Mouse (Mus musculus) thymus, adult 18-20 months (tissue): ENCODE data around the gene Cit.

Source experiments
- DNase-seq, 2 experiments: peaks; one replicate each; pipeline ENCODE4 v3.0.0; 2022; ENCODE audit warnings: mixed read lengths in 2 of 2

Cit gene

DNA sequence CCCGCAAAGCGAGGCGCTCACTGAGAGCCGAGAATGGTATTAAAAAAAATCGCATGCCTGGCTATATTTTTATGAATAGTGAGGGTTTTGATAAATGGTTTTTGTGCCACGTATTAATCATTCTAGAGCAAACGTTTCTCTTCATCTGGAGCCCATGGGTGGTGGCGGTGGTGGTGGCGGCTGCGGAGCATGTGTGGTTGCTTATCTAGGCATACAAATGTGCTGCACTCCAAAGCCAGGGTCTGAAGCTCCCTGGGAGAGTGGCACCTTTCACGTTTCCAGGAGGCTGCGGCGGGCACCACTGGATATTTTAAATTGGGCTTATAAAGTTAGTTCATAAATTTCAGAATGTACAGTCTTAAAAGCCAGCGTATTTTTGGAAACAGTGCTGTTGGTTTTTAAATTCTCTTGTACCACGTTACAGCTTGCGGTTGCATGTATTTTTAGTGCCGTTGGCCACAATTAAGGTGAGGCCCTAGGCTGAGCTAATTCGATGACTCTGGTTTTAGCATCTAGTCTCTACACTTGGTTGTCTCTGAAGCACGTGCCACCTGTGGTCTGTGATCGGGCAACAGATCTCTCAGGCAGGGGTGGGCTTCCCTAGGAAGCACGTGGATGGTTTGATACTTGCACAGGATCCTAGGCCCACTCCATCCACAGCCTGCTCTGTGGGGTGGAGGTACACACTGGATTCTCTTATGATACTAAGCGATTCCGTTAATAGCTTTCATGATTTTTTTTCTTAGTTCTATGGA is 73.7 kb downstream of the Cit start:
- DNase-seq, result no peak

DNA sequence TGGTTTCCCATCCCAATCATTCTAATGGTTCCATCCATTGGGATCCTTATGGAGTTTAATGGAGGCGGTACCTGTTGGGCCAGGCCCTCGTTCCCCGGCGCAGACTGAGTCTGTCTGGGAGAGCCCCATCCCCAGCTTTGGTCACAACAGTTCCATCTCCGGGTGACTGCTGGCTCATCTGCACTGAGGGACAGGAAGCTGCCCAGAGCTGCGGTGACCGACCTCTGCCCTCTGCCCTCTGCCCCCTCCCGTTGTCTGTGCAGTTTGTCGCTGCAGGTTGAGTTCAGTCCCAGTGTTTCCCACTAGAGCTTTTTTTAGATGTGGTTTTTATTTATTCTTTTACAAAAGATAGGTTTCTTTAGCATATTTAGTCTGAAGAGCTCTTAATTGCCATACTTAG is 76.9 kb downstream of the Cit start:
- no peak for DNase-seq

DNA sequence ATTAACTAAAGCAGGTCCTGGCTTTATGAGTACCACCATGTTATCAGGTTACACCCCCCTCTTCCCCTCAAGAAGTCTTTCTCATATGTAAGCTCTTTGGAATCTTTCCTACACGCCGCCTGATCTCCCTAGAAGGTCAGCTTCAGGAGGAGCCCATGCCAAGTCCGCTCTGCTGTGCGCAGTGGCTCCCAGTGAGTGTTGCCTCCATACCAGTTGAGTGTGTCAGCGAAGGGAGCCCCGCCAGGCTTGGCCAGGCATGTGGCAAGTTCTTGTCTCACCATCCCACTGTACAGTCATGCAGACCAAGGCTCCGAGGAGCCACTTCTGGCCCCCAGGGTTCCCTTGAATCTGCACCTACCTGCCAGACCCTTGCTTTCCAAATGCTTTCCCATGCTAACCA is 79.9 kb downstream of the Cit start:
- no peak for DNase-seq

DNA sequence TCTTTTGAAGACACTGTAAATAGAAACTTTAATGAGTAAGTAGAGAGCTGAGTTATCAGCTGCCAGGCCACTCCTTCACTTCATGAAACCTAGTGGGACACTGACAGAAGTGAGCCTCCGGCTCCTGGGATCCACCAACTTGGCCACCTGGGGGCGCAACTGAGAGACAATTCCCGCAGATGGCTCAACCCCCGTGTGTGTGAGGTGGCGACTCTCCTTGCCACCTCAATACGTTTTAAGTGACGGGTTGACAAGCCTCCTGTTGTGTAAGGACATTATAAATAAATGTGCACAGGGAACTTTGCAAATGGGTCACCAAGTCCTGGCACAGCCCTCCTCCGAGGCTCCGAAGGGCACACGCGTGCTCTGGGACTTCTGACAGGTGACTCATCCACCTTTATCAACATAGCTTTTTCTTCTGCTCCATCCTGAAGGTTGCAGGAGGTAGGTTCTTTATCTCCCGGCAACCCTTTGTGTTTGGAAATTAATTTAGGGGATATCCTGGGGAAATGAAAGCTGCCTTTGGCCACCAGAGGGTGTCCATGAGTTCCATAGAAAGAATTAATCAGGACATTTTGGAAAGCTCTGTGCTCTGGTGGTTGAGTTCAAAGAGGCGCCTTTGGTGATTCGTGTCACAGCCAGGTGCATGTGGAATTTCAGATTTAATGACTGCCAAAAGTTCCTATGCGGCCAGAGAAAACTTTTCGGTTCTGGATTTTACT is 83.9 kb downstream of the Cit start:
- DNase-seq, result no peak

DNA sequence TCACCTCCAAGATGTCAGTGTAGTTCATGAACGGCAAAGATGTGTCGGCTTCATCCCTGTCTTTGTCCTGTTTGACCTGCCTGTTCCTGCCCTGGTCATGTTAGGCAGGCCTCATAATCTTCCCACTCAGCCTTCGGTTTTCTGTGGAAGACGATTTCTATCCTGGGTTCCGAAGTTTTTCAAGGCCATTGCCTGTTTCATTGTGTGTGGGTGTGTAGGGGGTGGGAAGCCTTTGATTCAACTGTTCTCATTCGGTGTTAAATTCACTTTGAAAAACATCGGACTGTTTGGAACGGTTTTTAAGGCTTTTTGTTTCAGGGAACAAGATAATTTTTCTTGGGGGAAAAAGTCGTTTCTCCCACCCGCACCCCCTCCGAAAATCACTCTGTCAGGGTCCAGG is 87.2 kb downstream of the Cit start:
- DNase-seq, result no peak

DNA sequence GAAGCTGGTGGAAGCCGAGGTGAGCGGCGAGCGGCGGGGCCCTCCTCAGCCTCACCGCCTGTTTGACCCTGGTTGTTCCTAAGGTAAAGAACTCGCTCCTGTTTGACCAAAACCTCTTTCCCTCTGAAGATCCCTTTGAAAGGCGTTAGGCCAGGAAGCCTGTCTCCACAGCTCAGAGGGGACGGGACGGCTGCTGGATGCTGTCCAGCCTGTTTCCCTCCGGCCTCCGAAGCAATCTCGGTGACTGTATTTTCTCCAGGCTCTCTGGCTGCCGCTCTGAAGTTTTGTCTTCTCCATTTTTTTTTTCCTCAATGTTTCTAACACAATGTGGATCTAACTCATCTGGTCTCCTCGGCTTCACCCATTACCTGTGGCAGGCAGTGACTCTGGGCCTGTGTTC is 91.8 kb downstream of the Cit start:
- no peak for DNase-seq

DNA sequence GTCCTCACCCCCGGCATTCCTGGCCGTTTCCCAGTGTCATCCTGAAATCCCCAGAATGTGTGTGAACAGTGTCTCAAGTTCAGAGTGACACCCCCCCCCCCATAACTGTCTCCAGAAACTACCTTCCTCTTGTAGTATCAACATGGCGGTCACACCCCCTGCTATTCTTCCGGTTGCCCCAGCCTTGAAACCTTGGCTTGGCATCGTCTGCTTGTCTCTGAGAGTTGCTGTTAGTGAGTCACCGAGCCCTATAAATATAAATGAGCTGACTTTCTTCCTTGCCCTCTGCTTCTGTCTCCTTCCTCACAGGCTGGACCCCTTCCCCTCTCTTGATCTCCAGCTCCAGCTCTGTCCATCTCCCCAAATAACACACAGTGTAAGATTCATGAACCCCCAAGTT is 92.5 kb downstream of the Cit start:
- no peak for DNase-seq

DNA sequence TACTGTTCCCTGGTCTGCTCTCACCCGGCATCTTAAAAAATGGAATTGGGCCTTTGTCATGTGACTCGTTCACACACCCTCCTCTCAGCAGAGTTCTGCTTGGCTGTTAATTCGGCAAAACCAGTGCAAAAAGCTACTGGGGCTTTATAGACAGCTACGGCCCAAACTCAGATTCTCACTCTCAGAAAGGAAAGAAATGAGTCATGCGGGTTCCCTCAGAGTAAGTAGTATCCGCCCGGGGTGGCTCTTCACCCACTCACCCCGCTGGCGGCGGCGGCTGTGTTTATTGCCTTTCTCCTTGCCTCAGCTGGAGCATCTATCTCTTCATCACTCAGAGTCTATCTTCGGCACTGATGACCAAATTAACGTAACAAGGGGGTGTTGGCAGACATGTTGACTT is 93.9 kb downstream of the Cit start:
- no peak for DNase-seq

DNA sequence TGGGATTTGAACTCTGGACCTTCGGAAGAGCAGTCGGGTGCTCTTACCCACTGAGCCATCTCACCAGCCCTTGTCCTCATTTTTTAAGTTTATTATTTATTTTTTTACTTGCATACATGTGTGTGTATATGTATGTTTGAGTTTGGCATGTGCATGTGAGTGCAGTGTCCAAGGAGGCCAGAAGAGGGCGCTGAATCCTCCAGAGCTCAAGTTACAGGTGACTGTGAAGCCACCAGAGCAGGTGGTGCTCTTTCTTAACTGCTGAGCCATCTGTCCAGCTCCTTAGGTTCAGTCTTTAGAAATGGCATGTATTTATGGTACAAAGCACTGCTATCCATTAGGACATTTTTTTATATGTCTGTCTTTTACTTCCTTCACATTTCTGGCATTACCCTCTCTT is 97.3 kb downstream of the Cit start:
- no peak for DNase-seq

DNA sequence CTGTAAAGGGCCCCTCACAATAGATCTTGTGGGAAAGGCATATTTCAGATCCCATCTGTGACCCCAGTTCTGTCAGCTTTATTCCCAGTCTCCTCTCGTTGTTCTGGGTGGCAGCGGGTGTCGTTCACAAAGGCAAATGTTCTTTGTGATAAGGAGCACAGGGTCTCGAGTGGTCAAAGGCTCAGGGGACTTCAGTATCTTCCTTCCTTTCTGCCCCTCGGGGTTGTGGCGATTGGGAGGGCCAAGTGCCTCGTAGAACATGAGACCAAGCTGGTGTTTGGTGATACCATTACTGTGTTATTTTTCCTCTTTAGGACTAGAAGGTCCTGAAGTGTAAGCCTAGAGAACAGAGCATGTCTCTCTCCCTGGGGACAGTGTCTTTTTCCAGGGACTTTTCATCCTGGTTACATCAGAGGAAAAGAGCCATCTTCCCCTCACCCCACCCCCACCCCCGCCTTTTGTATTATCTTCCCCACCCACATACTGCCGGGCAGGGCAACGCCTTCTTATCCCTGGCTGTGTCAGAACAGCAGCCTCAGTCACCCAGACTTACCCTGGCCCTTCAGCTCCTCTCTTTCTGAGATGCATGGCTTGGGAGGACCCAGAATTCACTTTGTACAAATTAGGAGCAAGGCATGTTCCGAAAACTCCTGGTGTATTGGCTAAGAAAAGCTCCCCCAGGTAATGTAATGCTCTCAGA is 99.9 kb downstream of the Cit start:
- no peak for DNase-seq

DNA sequence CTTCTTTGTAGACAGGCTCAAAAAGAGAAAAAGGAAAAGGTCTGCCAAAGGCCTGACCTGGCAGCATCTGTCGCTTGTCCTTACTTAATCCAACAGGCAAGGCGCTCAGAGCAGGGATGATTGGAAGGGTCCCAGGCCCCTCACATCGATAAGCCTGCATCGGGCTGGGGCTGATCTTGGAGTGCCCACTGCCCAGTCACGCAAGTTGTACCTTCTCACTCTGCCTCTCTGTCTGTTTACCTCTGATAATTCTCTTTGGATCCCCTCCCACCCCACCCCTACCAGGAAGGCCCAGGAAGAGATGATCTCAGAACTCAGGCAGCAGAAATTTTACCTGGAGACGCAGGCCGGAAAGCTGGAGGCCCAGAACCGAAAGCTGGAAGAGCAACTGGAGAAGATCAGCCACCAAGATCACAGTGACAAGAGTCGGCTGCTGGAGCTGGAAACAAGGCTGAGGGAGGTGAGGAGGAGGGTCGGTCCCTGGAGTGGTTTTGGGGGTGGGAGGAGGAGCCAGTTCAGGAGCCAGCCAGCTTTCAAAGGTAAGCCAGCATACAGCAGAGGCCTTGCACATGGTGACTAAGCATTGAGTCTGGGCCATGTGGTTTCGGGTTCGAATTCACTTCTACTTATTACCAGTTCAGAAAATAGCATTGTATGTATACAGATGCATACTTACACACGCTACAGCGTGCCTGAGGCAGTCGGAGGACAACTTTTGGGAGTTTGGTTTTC is 102.7 kb downstream of the Cit start:
- DNase-seq, result no peak

DNA sequence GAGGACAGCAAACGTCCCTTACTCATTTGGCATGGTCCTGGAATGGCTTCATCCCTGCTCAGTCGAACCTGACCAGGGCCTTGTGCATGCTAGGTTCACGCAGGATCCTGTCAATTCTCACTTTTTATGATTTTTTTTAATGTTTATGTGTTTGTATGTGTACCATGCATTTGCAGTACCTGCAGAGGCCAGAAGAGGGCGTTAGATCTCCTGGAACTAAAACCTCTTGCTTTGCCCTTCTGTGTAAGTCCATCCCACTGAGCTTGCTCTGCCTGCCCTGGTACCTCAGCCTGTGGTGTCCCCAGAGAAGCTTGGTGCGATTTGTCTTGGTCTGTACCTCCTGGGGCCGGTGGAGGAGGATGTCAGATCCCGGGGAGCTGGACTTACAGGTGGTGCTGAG is 105.9 kb downstream of the Cit start:
- no peak for DNase-seq

DNA sequence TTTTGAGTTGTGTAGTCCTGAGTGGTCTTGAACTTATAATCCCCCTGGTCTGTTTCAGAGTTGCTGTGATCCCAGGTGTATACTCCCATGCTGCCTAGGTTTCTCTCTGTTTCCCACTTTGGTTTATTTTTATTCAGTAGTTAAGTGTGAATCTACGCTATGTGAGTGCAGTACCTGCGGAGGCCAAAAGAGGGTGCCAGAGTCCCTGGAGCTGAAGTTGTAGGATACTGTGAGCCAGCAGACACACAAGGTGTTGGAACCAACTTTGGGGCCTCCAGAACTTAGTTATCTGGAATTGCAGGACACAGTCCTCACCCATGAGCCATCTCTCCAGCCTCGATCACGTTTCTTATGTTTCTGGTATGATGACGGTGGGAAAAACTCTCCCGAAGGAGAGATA is 108.1 kb downstream of the Cit start:
- no peak for DNase-seq

DNA sequence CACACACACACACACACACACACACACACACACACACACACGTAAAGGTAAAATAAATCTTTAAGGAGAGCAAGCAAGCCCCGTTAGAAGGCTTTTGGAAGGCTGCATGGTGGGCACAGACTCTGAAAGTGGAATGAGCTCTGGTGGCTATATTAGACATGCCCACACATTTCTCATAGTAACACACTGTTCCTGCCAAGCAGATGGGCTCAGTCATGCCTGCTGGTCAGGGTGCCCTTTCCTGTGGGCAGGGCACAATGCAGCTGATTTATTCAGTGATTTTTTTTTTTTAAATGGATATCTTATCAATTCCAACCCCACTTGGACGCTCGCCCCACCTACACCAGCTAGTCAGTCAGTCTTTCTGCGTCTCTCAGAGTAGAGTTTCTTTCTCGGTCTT is 109.0 kb downstream of the Cit start:
- no peak for DNase-seq

DNA sequence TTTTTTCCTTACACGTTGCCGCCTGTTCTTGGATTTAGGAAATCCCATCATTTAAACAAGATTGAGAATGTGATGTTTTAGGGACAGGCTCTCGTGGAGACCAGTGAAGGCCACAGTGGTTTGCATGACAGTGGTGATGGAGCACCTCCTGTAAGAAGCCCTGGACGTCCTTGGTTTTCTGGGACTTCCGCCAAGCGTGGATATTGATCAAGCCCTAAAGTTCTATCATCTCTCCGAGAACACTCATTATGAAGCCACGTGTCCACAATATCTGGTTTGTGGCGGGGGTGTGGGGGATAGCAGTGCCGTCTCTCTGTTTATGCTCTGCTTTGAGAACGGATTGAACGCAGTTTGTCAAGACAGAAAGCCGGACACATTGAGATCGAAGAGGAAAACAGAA is 109.5 kb downstream of the Cit start:
- DNase-seq, result no peak

DNA sequence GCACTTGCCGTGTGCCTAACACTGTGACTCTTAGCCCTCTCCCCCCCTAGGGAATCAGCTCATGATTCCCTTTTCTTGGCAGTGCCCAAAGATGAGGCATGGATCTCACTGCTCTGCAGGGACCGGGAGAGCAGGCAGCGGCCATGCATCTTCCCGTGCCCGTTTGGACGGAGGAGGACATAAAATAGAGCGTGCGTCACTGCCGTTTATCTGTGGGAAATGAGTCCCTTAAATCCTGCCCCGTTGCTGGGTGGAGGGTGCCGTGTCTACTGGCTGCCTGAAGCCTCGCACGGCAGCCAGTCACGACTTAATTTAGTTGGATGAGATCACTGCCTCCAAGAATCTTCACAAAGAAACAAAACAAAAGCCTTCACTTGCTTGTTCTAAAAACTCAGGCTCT is 110.1 kb downstream of the Cit start:
- DNase-seq, result no peak

DNA sequence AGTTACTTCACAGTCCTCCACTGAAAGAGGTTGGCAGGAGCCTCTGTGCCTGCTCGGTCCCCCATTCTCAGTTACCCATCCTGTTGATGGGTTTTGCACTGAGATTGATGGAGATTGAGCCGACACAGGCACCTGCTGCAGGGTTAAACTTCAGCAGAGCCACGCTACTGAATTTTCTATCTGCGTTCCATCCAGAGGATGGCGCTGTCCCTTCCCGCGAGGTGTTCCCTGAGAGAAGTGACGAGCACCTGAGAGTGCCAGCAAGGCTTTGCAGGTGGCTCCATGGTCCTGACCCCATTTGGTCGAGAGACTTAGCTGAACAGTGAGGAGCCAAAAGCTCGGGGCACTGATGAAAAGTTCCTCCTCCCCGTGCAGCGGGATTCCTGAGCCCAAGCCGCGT is 111.0 kb downstream of the Cit start:
- no peak for DNase-seq

DNA sequence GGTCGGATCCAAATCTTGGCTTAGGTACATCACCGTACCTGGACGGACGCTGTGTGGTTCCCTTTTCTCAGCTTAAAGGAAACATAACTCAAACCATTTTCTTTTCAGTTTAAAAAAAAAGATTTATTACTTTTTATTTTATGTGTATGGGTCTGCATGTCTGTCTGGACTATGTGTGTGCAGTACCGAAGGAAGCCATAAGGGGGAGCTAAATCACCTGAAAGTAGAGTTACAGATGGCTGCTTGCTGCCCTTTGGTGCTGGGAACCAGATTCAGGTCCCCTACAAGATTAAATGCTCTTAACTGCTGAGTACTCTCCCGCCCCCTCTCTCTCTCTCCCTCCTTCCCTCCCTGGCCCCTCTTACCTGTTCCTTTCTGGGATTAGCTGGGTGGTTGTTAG is 112.1 kb downstream of the Cit start:
- no peak for DNase-seq

DNA sequence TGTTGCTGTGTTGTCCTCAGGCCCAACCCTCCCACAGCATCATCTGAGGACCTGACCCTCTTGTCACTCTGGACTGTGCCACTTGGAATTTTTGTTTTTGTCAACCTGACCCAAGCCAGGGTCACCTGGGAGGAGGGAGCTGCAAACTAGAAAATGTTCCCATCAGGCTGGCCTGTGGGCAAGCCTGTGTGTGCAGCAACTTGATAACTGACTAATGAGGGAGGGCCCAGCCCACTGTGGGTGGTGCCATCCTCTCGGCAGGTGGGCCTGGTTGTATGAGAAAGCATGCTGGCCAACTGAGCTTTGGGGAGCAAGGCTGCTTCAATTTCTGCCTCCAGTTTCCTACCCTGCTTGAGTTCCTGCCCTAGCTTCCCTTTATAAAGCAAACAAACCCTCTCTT is 113.3 kb downstream of the Cit start:
- DNase-seq, result no peak

DNA sequence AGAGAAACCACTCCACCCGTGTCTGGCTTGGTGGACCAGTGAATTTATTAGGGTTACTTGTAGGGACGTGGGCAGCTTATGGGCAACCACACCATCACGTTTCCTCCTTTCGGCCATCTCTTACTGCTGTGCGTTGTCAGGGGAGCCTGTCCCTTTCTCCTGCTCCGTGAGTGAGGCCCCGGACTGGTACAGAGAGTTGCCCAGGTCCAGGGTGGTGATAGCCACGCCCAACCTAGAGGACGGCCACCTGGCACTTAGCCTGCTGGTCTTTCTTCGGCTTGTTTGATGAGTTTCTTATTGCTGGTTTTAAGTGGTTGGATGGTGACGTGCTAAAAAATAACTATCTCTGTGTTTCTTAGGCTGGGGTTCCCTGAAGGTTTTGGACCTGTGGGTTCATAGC is 113.7 kb downstream of the Cit start:
- no peak for DNase-seq

DNA sequence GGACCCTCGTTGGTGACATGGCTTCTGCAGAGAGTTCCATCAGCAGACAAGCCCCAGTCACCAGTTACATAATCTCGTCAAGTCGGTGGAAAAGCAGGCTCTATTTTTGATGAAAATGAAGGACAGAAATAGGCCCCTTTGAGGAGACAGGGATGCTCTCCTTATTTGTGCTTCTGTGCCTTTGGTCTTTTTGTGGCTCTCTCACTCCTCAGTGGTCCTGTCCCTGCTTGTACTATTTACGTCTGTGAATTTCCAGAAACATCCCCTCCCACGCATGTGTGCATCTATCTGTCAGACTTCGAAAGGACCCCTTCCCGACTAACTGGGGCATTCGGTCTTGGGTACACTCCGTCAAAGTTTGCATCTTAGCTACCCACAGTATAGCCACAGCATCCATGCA is 116.7 kb downstream of the Cit start:
- no peak for DNase-seq

DNA sequence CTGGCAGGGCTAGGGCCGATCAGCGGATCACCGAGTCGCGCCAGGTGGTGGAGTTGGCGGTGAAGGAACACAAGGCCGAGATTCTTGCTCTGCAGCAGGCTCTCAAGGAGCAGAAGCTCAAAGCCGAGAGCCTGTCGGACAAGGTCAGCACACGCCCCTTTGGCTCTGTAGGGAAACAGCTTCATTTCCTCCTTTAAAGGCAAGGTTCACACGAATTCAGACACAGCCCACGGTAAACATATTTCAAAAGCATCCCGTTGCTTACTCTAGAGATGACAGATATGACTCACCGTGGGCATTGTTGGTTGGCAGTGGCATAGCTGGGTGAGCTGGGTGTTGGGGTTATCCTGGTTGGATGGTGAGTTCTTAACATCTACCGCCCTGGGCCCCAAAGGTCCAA is 126.2 kb downstream of the Cit start:
- DNase-seq, result no peak

DNA sequence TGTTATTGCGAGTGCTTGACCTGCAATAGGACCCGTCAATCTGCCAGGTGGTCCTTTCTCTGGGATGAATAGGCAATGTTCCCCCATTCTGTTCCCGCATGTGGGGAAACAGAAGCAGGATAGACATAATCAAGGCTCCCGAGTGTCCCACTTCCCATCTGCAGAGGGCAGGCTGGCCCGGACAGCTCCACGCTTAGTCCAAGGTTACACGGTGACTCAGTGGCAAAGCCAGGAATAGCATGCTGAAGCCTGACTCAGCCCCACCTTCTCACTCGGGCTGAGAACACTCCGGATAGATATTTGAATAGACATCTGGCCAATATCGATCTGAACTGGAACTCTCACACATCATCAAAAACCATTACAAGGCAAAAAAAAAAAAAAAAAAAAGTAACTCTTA is 130.6 kb downstream of the Cit start:
- DNase-seq, result no peak

DNA sequence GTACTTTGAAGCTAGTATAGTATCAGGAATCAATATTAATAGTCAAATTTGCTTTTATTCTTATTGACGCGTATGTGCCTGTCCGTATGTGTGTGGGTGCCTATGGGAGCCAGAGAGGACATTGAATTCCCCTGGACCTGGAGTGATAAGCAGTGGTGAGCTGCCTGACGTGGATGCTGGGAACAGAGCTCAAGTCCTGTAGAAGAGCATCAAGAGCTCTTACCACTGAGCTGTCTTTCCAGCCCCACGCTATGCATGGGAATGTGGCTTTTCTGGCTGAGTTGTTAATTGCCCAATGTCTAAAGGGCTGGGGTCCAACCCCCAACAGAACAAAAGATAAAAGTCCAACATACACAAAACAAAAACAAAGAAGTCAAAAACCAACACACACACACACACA is 131.4 kb downstream of the Cit start:
- no peak for DNase-seq
